Mouse (Mus musculus) left cerebral cortex, adult 8-10 months (tissue): ENCODE data around the gene Tmbim1. TPM values are rescaled to one million over a fixed set of nuclear protein-coding genes. Genes with fewer than 3 reads are reported as not detected.

Source experiments
- total RNA-seq, 4 experiments: library from RNA; stranded (reverse); gene quantifications; 2 replicates each; pipeline ENCODE4 v1.2.4; 2022

Tmbim1 gene
- total RNA-seq, 4 experiments from 2014 or later, result 28.2 to 32.3 (median 31.4) TPM

Other genes with a start within 250 kb of the Tmbim1 start
- 10 to 100 TPM; 40.6 to 59.2 (median 49.2) TPM for gene Tns1, start 181.2 kb downstream of the Tmbim1 start, total RNA-seq
- gene Rufy4, start 180.1 kb downstream of the Tmbim1 start, total RNA-seq, result not detected
- gene Cxcr2, start 151.6 kb downstream of the Tmbim1 start, total RNA-seq, result under 1 TPM in 1 of 4 experiments, not detected in 3; 0.14 TPM
- not detected for gene Cxcr1, start 111.0 kb downstream of the Tmbim1 start, total RNA-seq
- 100 to 1,000 TPM; 212 to 241 (median 232) TPM for gene Arpc2, start 69.5 kb downstream of the Tmbim1 start, total RNA-seq
- gene Gpbar1, start 27.1 kb downstream of the Tmbim1 start, total RNA-seq, result not detected
- gene Aamp, start 20.9 kb downstream of the Tmbim1 start, total RNA-seq, result 100 to 1,000 TPM; 138 to 159 (median 148) TPM
- 100 to 1,000 TPM; 162 to 185 (median 173) TPM for gene Pnkd, start 20.7 kb downstream of the Tmbim1 start, total RNA-seq
- gene Catip, start 56.5 kb upstream of the Tmbim1 start, total RNA-seq, result 1 to 10 TPM; 1.4 to 2.5 (median 1.8) TPM
- 10 to 100 TPM in 2 of 4 experiments, 1 to 10 TPM in 2; 3.8 to 35.1 (median 15.5) TPM for gene Slc11a1, start 69.6 kb upstream of the Tmbim1 start, total RNA-seq
- 10 to 100 TPM; 27.2 to 33.7 (median 29.5) TPM for gene Ctdsp1, start 85.9 kb upstream of the Tmbim1 start, total RNA-seq
- gene Vil1, start 103.8 kb upstream of the Tmbim1 start, total RNA-seq, result under 1 TPM; 0.57 to 0.74 (median 0.64) TPM
- gene Cnot9, start 200.4 kb upstream of the Tmbim1 start, total RNA-seq, result 10 to 100 TPM; 22.3 to 25.7 (median 24.0) TPM
- 10 to 100 TPM; 11.3 to 14.4 (median 12.8) TPM for gene Plcd4, start 237.3 kb upstream of the Tmbim1 start, total RNA-seq
- gene Usp37, start 238.7 kb upstream of the Tmbim1 start, total RNA-seq, result 10 to 100 TPM; 22.2 to 26.1 (median 22.4) TPM